Mouse (Mus musculus): ENCODE data around the gene Zfhx2.

DNA sequence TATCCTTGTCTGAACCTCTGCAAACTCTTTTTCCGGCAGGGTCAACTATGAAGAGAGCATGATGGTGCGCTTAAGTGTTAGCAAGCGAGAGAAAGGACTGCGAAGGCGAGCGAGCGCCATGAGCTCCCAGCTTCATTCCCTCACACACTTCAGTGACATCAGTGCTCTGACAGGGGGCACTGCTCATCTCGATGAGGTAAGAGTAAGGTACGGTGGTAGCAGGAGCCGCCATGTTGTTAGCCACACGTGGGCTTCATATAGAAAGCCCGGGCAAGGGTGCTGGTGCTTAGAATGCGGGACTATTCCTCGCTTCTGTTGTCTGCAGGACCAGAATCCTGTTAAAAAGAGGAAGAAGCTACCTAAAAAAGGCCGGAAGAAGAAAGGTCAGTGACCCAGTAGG lies 69.1 kb downstream of the Zfhx2 start:
- TF ChIP-seq CTCF (IDR thresholded peaks at IDR 0.05; ENCODE audit: insufficient read depth, low read depth, low read length) (no peak), POLR2A (IDR thresholded peaks at IDR 0.05; ENCODE audit: insufficient read depth, low read depth, low read length) (no peak)

All from olfactory bulb, adult 2 months (tissue).